Mouse (Mus musculus): ENCODE results near the gene Lnx2.

The Lnx2 gene

DNA sequence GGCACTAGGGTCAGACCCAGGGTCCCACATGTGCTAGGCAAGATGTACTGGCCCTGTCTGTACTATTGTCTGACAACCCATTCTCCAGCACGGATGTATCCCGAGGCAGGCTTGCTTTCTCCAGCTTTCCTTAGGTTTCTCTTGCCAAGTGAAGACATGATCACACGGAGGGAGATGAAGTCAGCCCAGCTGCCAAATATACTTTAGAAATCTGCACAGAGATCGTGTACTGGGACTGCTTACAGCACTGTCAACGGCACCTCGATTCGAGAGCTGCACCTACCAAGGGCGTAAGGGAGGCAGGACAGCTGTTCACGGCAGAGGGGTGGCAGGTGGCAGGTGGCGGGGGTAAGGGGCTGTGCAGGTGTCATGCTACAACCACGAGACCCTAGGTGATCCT is 55.8 kb downstream of the Lnx2 start:
- DNase-seq (ENCODE audit: low spot score in 2 of 2), result no peak

DNA sequence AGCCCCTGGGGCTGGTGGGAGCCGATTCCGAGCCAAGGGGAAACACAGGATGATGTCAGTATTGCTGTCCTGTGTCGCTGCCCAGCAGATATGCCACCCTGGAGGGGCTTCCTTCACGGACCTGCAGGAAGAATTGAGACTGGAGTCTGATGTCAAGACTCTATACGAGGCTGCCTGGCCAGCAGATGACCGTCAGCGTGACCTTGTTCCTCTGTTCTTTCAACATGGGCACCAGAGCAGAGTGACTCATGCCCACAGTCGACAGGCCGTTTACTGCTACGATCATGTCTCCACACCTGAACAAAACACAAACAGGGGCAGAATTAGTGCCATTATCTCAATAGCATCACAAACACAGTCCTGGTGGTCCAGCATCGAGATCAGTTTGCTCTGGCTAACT is 57.6 kb downstream of the Lnx2 start:
- no peak for DNase-seq (ENCODE audit: low spot score in 2 of 2)

DNA sequence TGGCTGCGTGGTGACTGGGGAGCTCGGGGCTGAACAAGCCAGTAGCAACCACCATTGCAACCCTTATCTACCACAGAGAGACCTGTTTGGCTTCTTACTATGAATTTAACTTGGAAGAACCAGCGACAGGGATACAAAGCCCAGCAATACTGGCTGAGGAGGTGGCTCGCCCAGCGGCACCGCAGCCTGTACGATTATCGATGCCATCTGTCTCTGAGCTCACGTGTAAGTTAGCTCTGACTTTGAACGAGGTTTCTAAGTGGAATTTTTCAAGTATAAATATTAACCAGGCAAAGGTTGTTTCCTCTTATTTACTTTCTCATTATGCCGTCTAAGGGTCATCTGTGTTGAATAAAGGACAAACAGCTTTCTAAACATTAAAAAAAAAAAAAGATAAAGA is 58.9 kb downstream of the Lnx2 start:
- DNase-seq (ENCODE audit: low spot score in 2 of 2), result no peak

DNA sequence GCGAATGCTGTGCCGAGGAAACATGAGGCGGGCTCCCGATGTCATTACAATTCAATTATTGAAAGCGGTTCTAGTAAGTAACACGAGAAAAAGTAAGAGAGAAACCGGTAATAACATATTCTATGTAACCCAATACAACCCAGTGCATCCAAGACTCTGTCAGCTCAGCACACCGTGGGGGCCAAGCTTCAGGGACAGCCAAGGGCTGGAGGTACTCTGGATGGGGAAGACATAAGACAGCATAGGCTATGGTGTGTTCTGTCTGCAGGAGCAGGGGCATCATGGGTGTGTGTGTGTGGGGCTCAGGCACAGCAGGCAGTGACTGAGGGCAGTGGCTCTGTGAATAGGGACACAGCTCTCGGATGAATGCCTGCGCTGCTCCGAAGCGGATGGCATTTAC is 59.8 kb downstream of the Lnx2 start:
- DNase-seq (ENCODE audit: low spot score in 2 of 2), result no peak

DNA sequence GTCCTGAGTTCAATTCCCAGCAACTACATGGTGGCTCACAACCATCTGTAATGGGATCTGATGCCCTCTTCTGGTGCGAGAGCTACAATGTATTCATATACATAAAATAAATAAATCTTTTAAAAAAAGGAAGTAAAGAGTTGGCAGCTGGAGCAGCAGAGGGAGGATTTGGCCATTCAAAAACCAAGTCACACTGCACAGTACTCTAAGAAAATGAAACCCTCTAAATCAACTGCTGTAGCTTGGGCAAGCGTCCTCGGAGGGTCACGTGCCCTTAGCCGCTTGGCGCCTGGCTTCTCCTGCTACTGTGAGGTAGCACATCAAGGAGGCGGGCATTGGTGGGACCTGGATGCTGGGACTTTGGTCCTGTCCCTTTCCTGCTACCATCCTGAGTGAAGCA is 61.2 kb downstream of the Lnx2 start:
- no peak for DNase-seq (ENCODE audit: low spot score in 2 of 2)

DNA sequence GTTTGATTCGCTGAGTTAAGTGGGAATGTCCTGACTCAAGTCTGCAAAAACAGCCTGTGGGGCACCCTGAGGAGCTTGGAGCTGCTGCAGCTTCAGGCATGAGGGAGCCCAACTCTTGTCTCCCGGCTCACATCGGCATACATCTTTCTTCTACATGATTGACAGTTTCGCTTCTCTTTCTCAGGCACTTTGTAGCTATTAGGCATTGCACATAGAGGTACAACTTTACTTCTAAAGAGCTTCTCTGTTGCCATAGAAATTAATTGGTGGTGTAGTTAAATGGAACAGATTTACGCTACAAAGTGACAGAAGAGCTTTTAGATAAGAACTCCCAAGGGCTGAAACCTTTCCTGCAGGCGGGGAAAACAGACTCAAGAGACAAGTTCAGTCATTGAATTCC is 62.5 kb downstream of the Lnx2 start:
- DNase-seq (ENCODE audit: low spot score in 2 of 2), result no peak

DNA sequence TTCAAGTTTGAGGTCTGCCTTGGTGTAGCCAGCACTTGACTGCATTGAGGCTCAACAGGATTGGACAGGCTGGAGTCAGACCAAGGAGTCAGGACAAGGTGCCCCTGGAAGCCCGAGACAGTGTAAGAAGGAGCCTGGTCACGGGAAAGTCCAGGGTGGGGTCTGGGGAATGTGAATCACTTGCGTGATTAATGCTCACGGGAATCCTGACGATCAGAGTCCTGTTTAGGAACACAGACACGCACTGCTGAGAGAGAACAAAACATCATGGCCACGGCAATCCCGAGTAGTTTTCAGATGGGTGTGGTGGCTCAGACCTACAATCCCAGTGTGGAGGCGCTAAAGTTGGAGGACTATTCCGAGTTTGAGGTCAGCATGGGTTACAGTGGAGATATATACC is 65.1 kb downstream of the Lnx2 start:
- no peak for DNase-seq (ENCODE audit: low spot score in 2 of 2)

DNA sequence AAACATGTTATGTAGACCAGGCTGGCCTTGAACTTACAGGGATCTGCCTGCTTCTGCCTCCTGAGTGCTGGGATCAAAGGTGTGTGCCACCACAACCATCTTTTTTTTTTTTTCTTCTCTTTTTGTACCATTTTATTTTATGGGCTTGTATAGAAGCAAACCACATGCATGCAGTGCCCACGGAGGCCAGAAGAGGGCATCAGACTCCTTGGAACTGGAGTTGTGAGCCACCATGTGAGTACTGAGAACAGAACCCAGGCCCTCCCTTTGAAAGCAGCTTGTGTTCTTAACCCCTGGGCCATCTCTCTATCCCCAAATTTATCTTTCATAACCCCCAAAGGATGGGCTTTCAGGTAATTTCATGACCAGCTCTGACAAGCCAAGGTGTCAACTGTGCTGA is 73.1 kb downstream of the Lnx2 start:
- no peak for DNase-seq (ENCODE audit: low spot score in 2 of 2)

DNA sequence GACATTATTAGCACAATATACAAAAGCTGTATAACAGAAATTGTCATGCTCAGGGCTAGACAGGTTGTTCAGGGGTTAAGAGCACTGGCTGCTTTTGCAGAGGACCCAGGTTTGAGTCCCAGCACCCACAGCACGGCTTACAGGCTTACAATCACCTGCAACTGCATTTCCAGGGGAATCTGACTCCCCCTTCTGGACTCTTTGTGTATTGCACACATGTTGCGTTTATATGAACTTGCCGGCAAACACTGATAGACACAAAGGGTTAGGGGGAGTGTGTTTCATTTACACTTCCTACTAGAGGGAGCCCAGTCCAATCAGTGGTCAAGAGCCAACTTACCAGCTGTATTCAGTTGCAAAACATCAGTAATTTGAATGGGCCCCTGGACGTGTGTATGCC is 75.1 kb downstream of the Lnx2 start:
- no peak for DNase-seq (ENCODE audit: low spot score in 2 of 2)

DNA sequence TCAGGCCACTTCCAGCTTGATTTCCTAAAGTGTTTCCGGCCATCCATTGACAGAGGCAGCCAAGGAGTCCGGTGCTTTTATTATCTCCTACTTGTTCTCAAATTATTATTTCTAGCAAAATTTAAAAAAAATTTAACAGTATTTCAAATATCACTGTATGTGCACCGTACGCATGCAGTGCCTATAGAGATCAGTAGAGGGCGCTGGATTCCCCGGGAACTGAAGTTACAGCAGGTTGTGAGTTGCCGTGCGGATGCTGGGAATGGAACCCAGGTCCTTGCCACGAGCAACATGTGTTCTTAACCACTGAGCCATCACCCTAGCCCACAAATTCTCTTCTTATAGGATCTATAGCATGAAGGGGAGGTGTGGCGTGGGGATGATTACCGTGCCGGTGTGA is 77.6 kb downstream of the Lnx2 start:
- DNase-seq (ENCODE audit: low spot score in 2 of 2), result no peak

DNA sequence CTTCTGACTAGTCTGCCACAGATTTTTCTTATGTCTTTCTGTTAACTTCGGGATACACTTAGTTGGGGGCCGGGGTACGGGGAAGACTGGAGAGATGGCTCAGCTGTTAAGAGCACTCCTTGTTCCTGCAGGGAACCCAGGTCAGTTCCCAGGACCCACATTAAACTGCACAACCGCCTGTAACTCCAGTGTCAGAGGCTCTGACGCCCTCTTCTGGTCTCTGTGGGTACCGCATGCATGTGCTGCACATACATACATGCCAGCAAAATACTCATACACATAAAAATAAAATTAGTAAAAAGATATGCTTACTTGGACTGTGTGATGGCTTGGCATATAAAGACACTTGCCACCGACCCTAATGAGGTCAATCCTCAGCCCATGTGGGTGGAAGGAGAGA is 79.6 kb downstream of the Lnx2 start:
- no peak for DNase-seq (ENCODE audit: low spot score in 2 of 2)

DNA sequence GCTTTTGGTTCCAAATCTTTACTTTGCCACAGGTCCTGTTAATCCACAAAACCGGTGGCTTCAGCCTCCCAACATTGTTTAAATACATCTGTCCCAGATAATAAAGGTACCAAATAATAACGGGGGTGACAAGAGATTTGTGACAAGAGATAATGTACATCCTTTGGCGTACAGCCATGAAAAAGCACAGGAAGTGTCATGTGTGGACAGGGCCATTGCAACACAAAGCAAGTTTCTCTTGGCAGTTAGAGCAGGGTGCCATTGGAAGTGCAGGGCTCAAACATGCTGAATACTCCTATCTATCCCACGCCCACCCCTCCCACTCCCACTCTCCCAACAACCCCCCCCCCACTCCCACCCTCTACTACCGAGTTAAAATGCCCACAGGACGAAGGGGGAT is 81.4 kb downstream of the Lnx2 start:
- no peak for DNase-seq (ENCODE audit: low spot score in 2 of 2)

DNA sequence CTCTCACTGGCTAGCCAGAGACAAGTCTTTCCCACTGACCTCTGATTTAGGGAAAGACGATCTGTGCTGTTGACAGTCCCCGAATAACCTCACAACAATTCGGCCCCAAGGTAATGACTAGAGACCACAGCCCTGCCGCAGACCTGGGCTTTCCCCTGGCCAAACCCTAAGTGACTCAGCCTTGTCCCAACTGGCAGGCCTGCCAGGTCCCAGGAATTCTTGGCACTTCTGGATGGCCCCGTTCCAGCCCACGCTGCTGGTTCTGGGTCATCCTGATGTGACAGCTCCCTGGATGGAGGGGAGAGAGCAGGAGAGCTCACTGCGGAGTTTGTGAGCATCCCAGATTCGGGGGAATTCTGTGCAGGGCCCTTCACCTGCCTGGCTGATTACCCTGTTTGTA is 82.9 kb downstream of the Lnx2 start:
- peak in 1 of 2 experiments; percentile 54 for DNase-seq (ENCODE audit: low spot score in 2 of 2)

DNA sequence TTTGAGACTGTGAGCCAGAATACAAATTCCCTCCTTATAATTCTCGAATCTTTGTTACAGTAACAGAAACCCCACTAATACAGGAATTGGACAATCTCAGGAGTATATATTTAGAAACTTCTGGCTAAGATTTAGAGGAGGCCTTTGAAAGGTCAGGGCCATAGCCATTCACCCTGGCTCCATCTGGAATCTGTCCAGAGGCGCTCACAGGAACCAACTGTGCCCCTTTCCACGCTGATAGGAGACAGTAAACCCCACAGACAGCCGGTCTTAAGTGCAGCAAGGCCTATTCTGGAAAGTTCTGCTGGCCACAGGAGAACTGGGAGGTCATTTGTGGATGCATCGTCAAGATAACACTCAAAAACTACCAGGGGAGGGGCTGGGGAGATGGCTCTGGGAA is 87.3 kb downstream of the Lnx2 start:
- DNase-seq (ENCODE audit: low spot score in 2 of 2), result no peak

DNA sequence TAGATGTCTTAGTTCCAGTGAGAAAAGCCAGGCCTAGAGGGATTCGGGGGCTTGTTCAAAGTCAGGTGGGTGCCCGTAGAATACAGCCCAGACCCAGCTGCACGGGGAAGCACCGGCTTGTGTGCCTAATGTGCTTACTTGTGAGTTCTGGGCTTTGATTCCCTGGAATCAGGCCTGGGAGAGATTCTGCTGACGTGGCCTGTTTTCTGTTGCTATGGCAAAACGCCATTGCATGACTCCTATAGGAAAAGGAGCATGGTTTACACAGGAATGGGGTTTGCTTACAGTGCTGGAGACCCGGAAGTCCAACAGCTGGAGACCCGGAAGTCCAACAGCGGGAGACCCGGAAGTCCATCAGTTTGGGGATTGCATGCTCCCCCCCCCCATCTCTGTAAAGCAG is 88.8 kb downstream of the Lnx2 start:
- DNase-seq (ENCODE audit: low spot score in 2 of 2), result peak in 1 of 2 experiments; percentile 38

DNA sequence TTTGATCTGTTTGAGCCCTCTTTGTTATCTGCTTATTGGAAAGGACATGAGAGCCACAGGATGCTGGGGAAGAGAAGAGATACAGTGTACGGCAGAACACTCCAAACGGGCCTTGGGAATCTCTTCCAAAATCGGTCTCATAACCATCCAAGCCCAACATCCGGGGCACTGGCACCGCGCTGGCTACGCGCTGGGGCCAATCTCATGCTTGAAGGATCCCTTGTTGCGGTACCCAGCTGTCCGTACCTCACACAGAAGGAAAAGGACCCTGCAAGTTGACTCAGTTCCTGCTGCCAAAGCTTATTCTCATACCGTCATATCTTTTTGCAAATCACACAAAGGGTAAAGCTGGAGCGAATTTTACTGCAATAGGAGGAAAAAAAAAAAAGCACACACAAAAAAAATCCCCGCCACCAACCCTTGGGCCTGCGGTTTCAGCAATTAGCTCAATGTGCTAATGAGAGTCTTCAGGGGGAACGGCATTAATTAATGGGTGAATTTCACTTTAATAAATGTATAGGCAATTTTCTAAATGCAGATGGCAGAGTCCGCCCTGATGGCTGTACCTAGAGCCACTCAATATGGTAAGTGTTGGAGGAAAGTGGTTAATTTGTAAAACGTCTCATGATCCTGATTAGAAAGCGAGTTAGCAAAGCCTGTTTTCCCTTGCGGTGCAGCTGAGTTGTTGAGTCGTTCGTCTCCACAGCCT is 90.5 kb downstream of the Lnx2 start:
- no peak for DNase-seq (ENCODE audit: low spot score in 2 of 2)

DNA sequence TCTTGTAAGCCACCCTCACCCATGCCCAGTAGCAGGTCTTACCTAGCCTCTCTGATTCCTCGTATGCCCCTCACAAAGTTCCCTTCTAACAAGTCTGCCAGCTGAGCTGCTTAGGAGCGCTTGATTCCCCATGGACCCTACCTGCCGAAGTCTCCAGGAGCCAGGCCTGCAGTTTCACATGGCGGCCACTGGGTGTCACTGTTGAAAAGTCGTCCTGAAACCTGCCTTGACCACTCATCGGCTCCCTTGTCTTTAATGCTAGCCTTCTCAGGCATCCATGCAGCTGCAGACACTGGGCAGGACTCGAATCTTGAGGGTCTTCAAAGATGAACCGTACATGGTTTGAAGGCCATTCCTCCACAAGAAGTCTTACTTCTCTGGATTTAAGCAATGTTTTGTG is 93.2 kb downstream of the Lnx2 start:
- DNase-seq (ENCODE audit: low spot score in 2 of 2), result peak; percentile 44 to 69

DNA sequence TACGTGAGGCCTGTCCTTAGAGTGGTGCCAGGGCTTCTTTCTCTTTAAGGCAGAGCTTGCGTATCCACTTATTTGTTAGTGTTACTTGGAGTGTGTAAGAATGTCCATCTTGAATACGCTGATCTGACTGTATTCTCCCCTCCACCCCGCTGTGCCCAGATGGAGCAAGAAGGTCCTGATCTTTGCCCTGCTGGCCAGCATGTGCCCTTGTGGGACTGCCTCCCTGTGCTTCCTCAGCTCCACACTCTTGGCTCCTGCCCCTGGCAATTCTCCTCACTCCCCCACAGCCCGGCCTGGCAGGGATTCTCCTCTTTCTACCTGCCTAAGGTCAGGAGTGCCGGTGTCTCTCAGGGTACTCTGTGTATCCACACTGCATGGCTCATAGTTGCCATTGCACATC is 95.0 kb downstream of the Lnx2 start:
- DNase-seq (ENCODE audit: low spot score in 2 of 2), result no peak

DNA sequence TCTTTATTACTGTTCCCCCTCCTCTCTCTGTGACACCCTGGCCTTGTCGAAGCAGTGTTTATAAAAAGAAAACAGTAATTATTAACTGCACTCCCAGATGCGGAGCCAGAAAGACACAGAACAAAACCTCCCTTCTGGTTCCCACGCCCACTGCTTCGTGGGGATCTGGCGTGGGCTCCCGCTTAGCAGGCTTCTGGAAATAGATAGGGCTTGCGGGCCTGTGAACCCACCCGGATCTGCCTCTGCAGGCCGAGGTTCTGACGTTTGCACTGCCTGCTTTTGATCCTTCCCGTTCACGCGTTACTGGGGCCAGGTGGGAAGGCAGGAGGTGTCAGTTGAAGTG is 101.6 kb downstream of the Lnx2 start:
- DNase-seq (ENCODE audit: low spot score in 2 of 2), result no peak

DNA sequence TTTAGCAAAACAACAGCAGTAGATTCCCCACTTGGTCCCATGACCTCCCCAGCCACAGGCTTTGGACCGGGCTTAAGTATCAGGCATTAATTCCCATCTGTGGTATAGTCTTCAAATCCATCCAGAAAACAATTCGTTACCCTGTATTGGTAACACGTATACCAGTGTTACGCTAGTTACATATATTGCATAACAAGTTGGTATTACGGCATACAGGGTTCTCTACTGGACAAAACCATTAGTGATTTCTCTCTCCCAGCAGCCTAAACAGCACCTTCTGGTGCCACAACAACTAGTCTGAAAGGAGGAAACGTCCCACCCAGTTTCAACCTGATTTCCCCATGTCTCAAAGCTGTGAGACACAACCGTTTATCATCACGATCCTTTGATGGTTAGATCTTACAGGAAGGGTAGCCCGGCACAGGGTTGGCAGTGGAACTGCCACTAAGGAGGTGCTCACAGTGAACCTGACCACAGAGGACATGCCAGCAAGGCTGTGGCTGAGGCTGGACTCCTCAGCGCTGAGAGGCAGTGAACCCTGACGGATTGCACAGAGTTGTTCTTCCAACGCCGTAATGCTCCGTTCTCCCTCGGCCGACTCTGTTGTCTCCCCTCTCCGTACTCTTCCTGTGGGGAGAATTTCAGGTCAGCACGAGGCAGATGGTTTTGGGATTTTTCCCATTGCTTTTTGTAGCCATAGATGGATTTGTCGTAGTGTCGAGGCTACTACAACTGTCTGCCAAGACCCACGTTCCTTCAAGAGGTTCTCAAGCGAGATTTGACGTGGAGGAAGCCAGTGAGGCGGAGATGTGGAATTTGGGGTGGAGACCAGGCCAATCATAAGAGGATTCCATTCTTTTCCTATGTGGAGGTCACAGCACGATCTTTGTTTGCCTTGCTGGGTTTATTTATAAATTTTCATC is 102.3 kb downstream of the Lnx2 start:
- no peak for DNase-seq (ENCODE audit: low spot score in 2 of 2)

DNA sequence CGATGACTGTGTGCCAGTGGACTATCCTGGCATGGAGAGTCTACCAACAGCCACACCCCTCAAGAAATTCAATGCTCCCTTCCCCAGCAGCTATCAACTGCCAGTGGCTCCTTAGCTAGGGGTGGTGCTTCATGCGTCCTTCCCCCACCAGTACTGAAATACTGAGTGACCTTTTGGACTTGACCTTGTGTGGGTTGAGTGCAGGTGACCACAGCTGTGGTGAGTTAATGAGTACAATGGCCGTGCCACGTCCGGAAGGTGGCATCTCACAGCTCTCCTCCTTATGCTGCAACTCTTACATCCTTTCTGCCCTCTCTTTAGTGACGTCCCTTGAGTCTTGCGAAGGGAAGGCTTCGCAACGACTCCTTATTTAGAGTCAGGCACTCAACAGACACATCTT is 103.0 kb downstream of the Lnx2 start:
- DNase-seq (ENCODE audit: low spot score in 2 of 2), result no peak

DNA sequence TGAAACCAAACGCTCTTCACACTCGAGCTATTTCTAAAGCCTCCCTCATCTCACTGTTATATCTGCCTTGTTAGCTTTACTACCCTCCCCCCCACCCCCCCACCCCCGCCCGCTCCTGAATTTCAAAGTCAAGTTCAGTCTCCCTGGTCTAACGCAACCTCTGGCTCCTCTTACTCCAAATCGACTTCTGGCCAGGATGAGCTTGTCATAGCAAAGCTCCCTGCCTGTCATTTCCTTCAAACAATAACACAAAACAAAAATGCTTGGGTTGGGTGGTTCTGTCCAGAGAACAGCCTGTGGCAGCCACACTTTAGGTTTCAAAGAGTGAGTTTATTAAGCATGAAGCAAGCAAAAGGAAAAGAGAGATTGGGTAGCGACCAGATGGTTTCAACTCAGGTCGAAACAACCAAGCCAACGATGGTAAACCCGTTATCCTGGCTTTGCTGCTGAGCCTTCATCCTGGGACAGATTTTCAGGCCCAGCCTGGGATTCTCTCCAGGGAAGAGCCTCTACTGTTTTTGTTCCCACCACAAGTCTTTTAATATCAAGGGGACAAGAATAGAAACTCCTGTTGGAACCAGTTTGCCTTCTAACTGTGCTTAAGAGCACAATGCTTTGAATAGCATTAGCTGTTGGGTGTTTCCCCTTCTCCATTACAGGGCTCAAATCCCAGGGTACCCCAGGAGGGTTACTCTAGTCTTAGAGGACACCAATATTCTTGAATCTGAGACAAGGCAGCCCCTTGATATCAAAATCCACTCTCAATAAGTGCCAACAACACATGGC is 104.4 kb downstream of the Lnx2 start:
- no peak for DNase-seq (ENCODE audit: low spot score in 2 of 2)

All from right cerebral cortex, postnatal 10 days (tissue).